Mouse (Mus musculus) liver, embryonic 12.5 days (tissue): ENCODE measurements at regions not wholly inside any gene's neighbourhood (a gene's known extent, or its start where the extent isn't known, plus 50 kb on each side); places are given as distances from the start of the nearest gene placed in this dataset.

ENCODE experiments used
- ATAC-seq: fragments of 200-750 bp; cut with Nextera tagmentation; 2 replicates; pipeline ENCODE4 v1.8.0; 2017; ENCODE audit warnings: moderate number of reproducible peaks, mild to moderate bottlenecking, moderate library complexity
- H3K27ac ChIP-seq: fragments of 300-500 bp; sonication (generic); 2 replicates; pipeline ENCODE4 v1.5.1; 2016; ENCODE audit warnings: mild to moderate bottlenecking
- H3K27me3 ChIP-seq: fragments of 300-500 bp; sonication (generic); replicated peaks from 2 replicates; pipeline ENCODE4 v1.6.1; 2016; ENCODE audit warnings: mild to moderate bottlenecking, moderate library complexity
- H3K36me3 ChIP-seq: fragments of 300-500 bp; sonication (generic); 2 replicates; pipeline ENCODE4 v1.6.1; 2016; ENCODE audit warnings: mild to moderate bottlenecking, moderate library complexity
- H3K4me1 ChIP-seq: fragments of 300-500 bp; sonication (generic); 2 replicates; pipeline ENCODE4 v1.6.1; 2016
- H3K4me2 ChIP-seq: fragments of 300-500 bp; sonication (generic); 2 replicates; pipeline ENCODE4 v1.6.1; 2016; ENCODE audit warnings: mild to moderate bottlenecking, moderate library complexity
- H3K4me3 ChIP-seq: fragments of 300-500 bp; sonication (generic); 2 replicates; pipeline ENCODE4 v1.5.1; 2016; ENCODE audit warnings: mild to moderate bottlenecking, moderate library complexity
- H3K9ac ChIP-seq: fragments of 300-500 bp; sonication (generic); 2 replicates; pipeline ENCODE4 v1.6.1; 2016; ENCODE audit warnings: mild to moderate bottlenecking, moderate library complexity
- H3K9me3 ChIP-seq: fragments of 300-500 bp; sonication (generic); replicated peaks from 2 replicates; pipeline ENCODE4 v1.6.1; 2016; ENCODE audit warnings: mild to moderate bottlenecking, moderate library complexity
- WGBS: fragments of 180-500 bp; shearing (Covaris S2); methylation state at CpG from one replicate; pipeline ENCODE4 v1.1.7; 2016; ENCODE audit not compliant: insufficient replicate concordance; 5-methylcytosine and 5-hydroxymethylcytosine counted together

DNA sequence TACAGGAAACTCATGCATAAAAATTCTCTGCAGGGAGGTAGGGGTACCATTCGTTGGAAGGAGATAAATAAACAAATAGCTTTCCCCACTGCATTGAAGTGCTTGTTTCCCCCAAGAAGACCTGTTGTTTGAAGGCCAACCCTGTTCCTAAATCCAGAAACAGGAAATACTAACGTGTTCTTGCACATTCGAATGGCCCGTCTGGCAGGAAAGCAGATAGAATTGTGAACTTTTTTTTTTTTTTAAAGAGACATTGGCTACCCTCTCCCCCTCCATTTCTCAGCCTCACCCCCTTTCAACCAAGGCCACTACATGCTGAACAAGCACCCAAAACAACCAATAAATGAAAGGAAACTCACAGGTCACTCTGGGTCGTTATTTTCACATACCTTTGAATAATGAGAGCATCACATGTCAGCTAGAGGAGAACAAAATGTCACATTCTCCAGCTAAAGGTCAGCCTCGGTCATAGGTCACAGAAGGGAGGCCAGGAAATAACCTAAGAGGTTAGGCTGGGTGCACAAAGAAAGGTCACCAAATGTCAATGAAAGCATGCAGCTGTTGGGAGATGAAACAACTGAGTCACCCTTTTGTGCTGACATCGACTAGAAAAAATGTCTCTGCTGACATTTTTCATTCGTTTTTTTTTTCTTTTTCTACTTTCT is 250.8 kb upstream of the Usp25 start:
- Histone ChIP-seq H3K9me3 (no peaks in the 10 kb centered on the region), H3K27me3 (no peaks in the 10 kb centered on the region), H3K4me2 (no peak overlapping the region), H3K4me1 (peaks cover 7% of the 10 kb centered on the region; the same call in 1 of the 2 replicates), H3K36me3 (no peaks in the 10 kb centered on the region), H3K4me3 (no peak overlapping the region), H3K27ac (no peak overlapping the region), H3K9ac (no peak overlapping the region)
- whole genome bisulfite sequencing: 19% methylated on average over 8 of the region's 8 CpGs
- ATAC-seq: peak; percentile 40; the same call in 1 of the 2 replicates

DNA sequence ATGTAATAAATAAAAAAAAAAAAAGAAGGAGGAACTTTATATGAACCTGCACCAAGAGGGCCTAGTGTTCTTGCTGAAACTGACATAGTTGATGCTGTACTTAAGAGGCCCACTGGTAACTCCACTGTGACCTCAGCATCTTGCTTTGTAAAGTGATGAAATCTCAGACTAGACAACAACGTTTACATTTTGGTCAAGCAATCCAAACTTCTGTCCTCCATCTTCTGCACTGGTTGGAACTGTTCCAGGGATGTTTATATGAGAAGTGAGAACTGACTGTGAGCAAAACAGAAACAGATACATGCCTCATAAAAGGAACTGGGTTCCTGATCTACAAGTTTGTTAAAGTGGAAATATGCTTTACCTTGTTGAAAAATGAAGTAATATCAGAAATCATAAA is 251.7 kb upstream of the Usp25 start:
- Histone ChIP-seq H3K27me3 (no peaks in the 10 kb centered on the region), H3K27ac (no peak overlapping the region), H3K9me3 (no peaks in the 10 kb centered on the region), H3K36me3 (no peaks in the 10 kb centered on the region), H3K4me2 (no peak overlapping the region), H3K9ac (no peak overlapping the region), H3K4me1 (peaks cover 7% of the 10 kb centered on the region; the same call in 1 of the 2 replicates), H3K4me3 (no peak overlapping the region)
- 38% methylated on average over 1 of the region's 1 CpGs for WGBS
- no peak for ATAC-seq

DNA sequence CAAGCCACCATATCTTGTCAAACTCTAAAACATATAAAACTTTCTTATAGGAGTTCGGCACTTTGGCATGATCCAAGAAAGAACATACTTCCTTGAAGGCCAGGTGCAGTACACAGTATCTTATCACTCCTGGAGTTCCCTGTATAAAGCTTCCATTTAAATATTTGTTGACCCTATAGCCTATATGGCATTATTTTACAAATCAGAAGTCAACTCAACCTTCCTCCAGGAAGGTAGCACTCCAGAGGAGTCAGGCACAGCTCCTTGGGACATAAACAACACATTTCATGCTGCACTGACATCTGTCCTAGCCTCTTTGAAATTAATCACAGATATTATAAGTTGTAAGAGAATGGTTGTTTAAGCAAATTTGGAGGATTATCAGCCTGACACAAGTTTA is 252.5 kb upstream of the Usp25 start:
- Histone ChIP-seq H3K9me3 (no peaks in the 10 kb centered on the region), H3K4me3 (no peak overlapping the region), H3K27ac (no peak overlapping the region), H3K27me3 (no peaks in the 10 kb centered on the region), H3K9ac (no peak overlapping the region), H3K36me3 (no peaks in the 10 kb centered on the region), H3K4me2 (no peak overlapping the region), H3K4me1 (peaks cover 7% of the 10 kb centered on the region; the same call in 1 of the 2 replicates)
- ATAC-seq: no peak
- 71% methylated on average over 1 of the region's 1 CpGs for WGBS

DNA sequence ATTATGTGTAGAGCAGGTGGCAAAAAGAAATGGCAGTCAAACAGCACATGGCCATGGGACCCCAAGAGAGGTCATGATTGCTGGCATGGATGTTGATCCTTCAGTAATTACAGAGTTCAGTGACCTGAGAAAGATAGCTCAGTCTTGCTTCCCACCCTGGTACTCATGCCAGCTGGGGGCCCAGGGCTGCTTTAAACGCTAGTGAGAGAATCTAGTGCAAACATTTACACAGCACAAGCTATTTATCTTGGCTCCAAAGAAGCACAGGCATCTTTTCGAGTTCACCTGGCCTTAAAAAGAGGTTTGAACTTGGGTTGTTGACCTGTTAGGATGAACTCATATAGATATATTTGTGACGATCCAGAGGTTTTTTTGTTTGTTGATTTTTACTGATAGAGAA is 258.6 kb upstream of the Usp25 start:
- no peak for ATAC-seq
- Histone ChIP-seq H3K9ac (no peak overlapping the region), H3K9me3 (no peaks in the 10 kb centered on the region), H3K4me1 (no peaks in the 10 kb centered on the region), H3K4me3 (no peak overlapping the region), H3K4me2 (no peak overlapping the region), H3K27me3 (no peaks in the 10 kb centered on the region), H3K27ac (no peak overlapping the region), H3K36me3 (no peaks in the 10 kb centered on the region)
- 44% methylated on average over 3 of the region's 3 CpGs for WGBS

DNA sequence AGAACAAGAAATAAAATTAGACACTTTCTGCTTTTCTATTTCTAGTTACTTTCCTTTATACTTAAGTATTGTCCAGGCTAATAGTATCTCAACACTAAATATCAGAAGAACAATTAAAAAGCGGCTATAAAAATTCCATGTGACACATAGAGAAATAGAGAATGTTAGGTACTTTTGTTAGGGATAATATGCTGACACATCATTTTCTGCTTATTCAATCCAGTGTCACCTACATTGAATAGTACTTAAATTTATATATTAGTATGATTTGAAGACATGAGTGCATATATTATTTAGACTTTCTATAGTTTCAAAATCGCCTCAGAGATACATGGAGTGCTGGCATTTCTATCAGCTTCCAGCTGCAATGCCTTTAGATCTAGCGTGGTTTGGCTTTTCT is 267.1 kb upstream of the Usp25 start:
- Histone ChIP-seq H3K4me2 (no peak overlapping the region), H3K4me3 (no peak overlapping the region), H3K9me3 (no peaks in the 10 kb centered on the region), H3K36me3 (no peaks in the 10 kb centered on the region), H3K27me3 (no peaks in the 10 kb centered on the region), H3K27ac (no peak overlapping the region), H3K9ac (no peak overlapping the region), H3K4me1 (no peaks in the 10 kb centered on the region)
- ATAC-seq: no peak
- 72% methylated on average over 3 of the region's 3 CpGs for WGBS

DNA sequence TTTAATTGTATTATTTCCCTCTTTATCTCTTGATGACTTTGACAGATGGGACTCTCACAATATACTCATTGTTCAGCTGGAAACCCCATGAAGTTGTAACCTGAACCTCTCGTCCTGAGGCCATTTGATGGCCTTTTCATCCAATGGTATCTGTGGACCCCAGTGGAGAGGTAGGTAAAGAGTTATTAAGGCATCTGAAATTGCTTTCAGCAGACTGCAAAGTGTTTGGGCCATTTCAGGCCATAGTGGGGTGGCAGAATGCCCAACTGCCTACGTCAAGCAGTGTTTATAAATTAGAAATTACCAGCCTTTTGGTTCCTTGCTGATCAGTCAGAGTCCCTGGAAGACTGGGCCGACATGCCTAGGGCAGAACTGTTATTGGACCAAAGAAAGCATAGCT is 272.4 kb upstream of the Usp25 start:
- no peak for ATAC-seq
- H3K27ac ChIP-seq: no peak overlapping the region
- no peaks in the 10 kb centered on the region for H3K4me1 ChIP-seq
- no peaks in the 10 kb centered on the region for H3K36me3 ChIP-seq
- no peak overlapping the region for H3K4me3 ChIP-seq
- H3K9ac ChIP-seq: no peak overlapping the region
- H3K4me2 ChIP-seq: no peak overlapping the region
- H3K9me3 ChIP-seq: no peaks in the 10 kb centered on the region
- H3K27me3 ChIP-seq: no peaks in the 10 kb centered on the region
- 58% methylated on average over 3 of the region's 3 CpGs for WGBS

DNA sequence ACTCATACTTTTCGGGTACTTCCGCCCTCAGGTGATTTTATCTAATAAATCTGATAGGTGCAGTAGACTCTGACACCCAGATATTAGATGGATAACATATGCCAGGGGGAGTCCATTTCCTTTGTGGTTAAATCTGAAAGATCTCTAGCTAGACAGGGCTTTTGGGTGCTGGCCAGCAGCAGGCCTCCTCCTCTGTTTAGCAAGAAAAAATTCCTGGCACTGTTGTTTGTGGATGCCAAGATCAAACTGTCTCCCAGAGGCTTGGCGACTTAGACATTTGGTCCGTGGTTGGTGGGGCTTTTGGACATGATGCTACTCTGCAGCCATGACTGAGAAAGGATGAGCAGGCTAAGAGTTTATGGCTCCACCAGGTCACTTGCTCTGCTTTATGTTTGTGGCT is 287.5 kb upstream of the Usp25 start:
- Histone ChIP-seq H3K27me3 (no peaks in the 10 kb centered on the region), H3K4me3 (no peak overlapping the region), H3K4me1 (no peaks in the 10 kb centered on the region), H3K9me3 (no peaks in the 10 kb centered on the region), H3K4me2 (no peak overlapping the region), H3K36me3 (no peaks in the 10 kb centered on the region), H3K27ac (no peak overlapping the region), H3K9ac (no peak overlapping the region)
- ATAC-seq: no peak
- 75% methylated on average over 4 of the region's 4 CpGs for WGBS

DNA sequence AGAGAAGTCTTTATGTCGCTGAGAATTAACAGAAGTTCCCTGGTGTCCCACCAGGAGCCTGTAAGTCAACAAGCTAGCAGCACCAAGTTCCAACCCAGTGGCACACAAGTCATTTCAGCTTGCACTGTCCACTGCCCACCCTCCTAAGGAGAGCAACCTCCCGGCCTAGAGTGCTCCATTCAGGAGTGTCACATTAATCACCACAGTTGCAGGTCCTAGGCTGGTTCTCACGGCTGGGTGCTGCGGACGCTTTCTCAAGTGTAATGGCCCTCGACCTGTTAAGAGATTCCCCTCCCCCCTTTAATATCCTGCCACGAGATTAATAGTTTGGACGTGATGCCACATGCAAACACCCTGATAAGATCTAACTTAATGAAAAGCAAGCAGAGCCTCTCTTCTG is 288.2 kb upstream of the Usp25 start:
- H3K4me2 ChIP-seq: no peak overlapping the region
- H3K36me3 ChIP-seq: no peaks in the 10 kb centered on the region
- 62% methylated on average over 8 of the region's 8 CpGs for WGBS
- no peaks in the 10 kb centered on the region for H3K27me3 ChIP-seq
- no peaks in the 10 kb centered on the region for H3K4me1 ChIP-seq
- H3K9me3 ChIP-seq: no peaks in the 10 kb centered on the region
- no peak overlapping the region for H3K27ac ChIP-seq
- no peak for ATAC-seq
- no peak overlapping the region for H3K9ac ChIP-seq
- no peak overlapping the region for H3K4me3 ChIP-seq

DNA sequence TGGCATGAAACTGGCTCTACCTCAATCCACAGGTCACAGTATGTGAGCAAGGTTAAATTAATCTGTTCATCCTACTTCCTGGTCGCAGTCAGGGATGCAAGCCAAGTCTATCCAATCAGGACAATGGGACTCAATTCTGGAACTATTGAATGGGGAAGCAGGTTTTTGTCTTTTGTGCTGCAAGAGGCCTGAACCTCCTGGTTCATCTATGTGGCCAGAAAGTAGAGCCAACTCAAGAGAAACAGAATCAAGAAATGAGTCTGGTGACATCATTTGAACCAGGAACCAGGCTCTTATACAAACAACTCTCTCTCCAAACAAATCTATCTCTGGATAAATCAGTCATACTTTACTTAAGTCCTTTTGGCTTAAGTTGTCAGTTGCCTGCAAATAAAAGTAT is 294.7 kb upstream of the Usp25 start:
- H3K9ac ChIP-seq: no peak overlapping the region
- H3K27ac ChIP-seq: no peak overlapping the region
- no peak for ATAC-seq
- H3K9me3 ChIP-seq: no peaks in the 10 kb centered on the region; the same call in 1 of the 2 replicates
- WGBS: 41% methylated on average over 1 of the region's 1 CpGs
- no peaks in the 10 kb centered on the region for H3K36me3 ChIP-seq
- H3K4me2 ChIP-seq: no peak overlapping the region
- no peaks in the 10 kb centered on the region for H3K27me3 ChIP-seq
- no peaks in the 10 kb centered on the region for H3K4me1 ChIP-seq
- no peak overlapping the region for H3K4me3 ChIP-seq

DNA sequence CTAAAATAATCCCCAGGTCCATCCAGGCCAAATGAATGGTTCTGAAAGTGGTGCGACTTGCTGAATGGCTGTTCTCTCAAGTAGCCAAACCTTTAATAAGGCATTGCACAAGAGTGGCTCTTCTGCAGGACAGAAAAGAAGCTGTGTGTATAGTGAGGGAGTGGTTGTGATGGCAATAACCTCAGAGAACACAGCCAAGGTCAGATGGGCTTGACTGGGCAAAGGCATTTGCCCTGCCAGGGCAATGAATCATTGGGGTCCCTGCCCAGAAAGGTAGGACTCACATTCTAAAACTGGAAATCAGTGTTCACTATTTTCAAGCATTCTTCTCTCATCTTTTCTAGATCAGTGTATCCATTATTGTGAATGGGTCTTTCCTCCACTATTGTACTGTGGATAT is 295.4 kb upstream of the Usp25 start:
- Histone ChIP-seq H3K36me3 (no peaks in the 10 kb centered on the region), H3K27me3 (no peaks in the 10 kb centered on the region), H3K9ac (no peak overlapping the region), H3K4me1 (no peaks in the 10 kb centered on the region), H3K27ac (no peak overlapping the region), H3K9me3 (no peaks in the 10 kb centered on the region; the same call in 1 of the 2 replicates), H3K4me2 (no peak overlapping the region), H3K4me3 (no peak overlapping the region)
- WGBS: 78% methylated on average over 1 of the region's 1 CpGs
- ATAC-seq: no peak

DNA sequence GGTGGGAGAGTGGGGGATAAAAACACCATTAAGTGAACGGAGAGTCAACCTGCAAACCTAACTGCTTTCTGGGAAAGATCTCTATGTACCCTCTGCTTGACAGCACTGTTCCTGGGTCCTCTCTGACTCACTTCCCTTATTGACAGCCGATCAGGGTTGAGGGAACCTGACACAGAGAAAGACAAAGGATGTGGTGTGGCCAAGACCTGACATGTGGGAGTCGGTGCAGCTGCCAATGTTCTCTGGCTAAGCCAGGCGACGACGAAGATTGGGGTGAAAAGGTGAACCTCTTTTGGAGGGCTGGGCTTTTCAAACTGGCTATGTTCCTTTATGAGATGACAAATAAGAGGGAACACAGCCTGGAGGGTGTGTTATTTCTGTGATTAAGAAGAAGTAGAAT is 318.6 kb upstream of the Usp25 start:
- no peaks in the 10 kb centered on the region for H3K36me3 ChIP-seq
- H3K4me3 ChIP-seq: no peak overlapping the region
- no peak overlapping the region for H3K9ac ChIP-seq
- no peaks in the 10 kb centered on the region for H3K4me1 ChIP-seq
- H3K27ac ChIP-seq: no peak overlapping the region
- ATAC-seq: no peak
- H3K9me3 ChIP-seq: no peaks in the 10 kb centered on the region
- no peaks in the 10 kb centered on the region for H3K27me3 ChIP-seq
- 22% methylated on average over 6 of the region's 6 CpGs for WGBS
- H3K4me2 ChIP-seq: no peak overlapping the region

DNA sequence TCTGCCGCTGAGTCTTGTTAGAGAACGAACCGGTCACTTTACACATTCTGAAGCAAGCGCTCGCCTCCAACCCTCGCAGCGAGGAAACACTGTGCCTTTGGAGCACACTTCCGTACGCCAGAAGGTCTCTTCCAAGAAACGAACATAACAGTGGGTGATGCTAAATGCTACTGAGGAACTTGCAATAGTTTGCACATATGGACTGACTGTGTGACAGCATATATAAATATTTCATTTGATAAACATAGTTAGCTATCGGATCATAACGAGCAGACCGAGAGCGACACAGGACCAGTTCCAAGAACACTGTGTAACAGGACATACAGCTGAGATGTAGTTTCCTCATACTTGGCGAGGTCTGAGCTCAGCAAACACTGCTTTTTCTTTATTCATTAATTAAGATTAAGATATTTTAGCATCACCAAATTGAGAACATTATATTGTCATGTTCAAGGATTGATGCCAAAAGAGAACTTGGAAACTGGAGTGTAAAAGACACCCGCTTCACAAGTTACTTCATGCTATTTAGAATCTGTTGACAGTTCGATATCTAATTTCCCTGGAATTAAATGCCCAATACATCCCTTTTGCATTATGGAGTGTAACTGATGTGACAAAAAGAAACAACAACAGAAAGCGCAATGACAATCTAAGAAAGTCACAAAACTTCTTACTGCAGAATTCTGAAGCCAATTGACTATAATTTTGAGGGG is 314.3 kb upstream of the Nrip1 start:
- Histone ChIP-seq H3K9me3 (no peaks in the 10 kb centered on the region), H3K27me3 (no peaks in the 10 kb centered on the region), H3K4me2 (no peak overlapping the region), H3K9ac (no peak overlapping the region), H3K36me3 (no peaks in the 10 kb centered on the region), H3K4me3 (no peak overlapping the region), H3K4me1 (no peaks in the 10 kb centered on the region), H3K27ac (no peak overlapping the region)
- ATAC-seq: no peak
- 81% methylated on average over 18 of the region's 18 CpGs for WGBS
